Mouse (Mus musculus): ENCODE data around the gene Zc3hc1. TPM values are rescaled to one million over a fixed set of nuclear protein-coding genes. Genes with fewer than 3 reads are reported as not detected.

Zc3hc1 gene
- 51.0 and 80.3 TPM in 2 replicates for polyA plus RNA-seq (2012; ENCODE audit: insufficient read depth, low replicate concordance)

DNA sequence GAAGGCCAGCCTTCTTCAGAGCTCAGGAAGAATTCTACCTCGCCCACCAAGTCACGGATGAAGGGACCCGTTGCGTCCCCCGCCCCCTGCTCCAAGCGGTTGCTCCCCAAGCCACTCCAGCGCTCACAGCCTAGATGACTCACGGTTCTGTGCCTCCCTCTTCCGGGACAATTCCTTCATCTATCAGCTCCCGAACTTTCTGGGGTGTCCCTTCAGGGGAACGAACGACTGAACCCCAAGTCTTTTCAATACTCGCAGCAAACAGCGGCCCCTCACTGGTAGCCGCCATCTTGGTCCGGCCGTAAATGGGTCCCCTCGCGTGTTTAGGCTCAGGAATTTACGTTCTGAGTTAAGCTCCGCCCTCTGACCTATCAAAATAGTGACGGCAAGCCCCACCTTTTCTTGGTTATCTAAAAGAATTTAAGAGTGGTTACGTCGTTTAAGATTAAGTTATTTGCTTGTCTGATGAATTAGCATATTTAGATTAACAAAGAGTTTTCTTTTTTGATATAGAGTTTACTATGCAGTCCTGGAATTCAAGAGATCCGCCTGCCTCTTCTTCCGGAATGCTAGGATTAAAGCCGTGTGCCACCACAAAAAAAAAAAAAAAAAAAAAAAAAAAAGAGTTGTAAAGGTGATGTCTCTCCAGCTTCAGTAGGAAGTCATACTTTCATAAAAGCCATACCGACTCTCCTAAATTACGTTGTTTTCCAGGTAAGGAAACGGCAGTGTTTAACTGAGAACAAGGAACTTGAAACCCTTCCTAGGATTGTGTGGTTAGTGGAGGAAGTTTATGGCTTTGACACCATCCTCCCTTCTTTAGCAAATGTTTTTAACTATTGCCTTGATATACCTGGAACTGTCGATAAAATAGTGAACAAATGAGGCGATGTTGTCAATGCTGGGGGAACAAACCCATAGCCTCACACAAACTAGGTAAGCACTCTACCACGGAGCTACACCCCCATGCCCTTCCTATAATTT lies at the start of gene Zc3hc1:
Gene Zc3hc1 (minus strand): TSS at position 315 of the 984 bp plus-strand sequence.
- no peaks in the 10 kb centered on the region for H3K9me3 ChIP-seq
- TF ChIP-seq GATA1 (IDR thresholded peaks at IDR 0.05; ENCODE audit: borderline replicate concordance, low read length): no peak
- TF ChIP-seq FLI1 (IDR thresholded peaks at IDR 0.05; ENCODE audit: low read length): peak; percentile 34; the same call in 1 of the 2 replicates
- peaks cover 19% of the 10 kb centered on the region for H3K36me3 ChIP-seq (replicated peaks; ENCODE audit: low read length)
- peaks cover 21% of the 10 kb centered on the region for H3K4me1 ChIP-seq
- H3K27me3 ChIP-seq (replicated peaks): no peaks in the 10 kb centered on the region
- peak within 1 kb of the TSS; percentile 97 for H3K4me3 ChIP-seq (replicated peaks)

DNA sequence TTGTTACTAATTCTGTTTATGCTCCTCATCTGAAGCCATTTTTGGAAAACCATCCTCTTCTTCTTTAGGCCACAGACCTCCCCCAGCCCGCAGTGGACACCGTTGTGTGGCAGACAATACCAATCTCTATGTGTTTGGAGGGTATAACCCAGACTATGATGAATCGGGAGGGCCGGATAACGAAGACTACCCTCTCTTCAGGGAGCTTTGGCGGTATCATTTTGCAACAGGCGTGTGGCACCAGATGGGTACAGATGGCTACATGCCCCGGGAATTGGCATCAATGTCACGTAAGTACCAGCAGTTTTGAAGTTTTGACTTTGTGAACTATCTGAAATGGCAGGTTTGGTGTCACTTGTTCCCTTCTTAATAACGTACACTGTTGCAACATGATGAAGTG lies 48.7 kb upstream of the Zc3hc1 start:
- no peak for TF ChIP-seq GATA1 (IDR thresholded peaks at IDR 0.05; ENCODE audit: borderline replicate concordance, low read length)
- TF ChIP-seq FLI1 (IDR thresholded peaks at IDR 0.05; ENCODE audit: low read length): no peak

DNA sequence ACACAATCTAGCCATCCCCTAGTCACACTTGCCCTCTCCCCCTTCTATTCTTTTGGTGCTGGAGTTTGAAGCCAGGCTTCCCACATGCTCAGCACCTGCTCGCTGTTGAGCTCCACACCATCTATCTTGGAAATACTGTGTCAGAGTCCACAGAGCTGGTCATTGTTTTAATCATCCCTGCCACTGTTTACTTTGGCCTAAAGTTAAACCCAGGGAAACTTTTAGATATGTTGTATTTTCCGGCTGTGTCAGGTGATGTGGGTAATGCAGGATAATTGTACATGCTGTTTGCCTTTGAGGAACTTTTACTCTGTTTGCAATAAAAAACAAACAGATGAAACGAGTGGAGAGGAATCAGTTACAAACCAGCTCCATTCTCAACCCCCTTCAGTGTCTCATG lies 46.2 kb upstream of the Zc3hc1 start:
- Histone ChIP-seq H3K4me3 (replicated peaks) (no peak overlapping the region), H3K36me3 (replicated peaks; ENCODE audit: low read length) (peaks cover 41% of the 10 kb centered on the region), H3K27me3 (replicated peaks) (no peaks in the 10 kb centered on the region), H3K9me3 (no peaks in the 10 kb centered on the region), H3K4me1 (peaks cover 8% of the 10 kb centered on the region; the same call in 1 of the 2 replicates)
- TF ChIP-seq GATA1 (IDR thresholded peaks at IDR 0.05; ENCODE audit: borderline replicate concordance, low read length): no peak
- no peak for TF ChIP-seq FLI1 (IDR thresholded peaks at IDR 0.05; ENCODE audit: low read length)

More for the DNA sequence above, 48.7 kb upstream of the Zc3hc1 start:
- no peak overlapping the region for H3K4me3 ChIP-seq (replicated peaks)
- H3K4me1 ChIP-seq: peaks cover 8% of the 10 kb centered on the region; the same call in 1 of the 2 replicates
- no peaks in the 10 kb centered on the region for H3K9me3 ChIP-seq
- no peaks in the 10 kb centered on the region for H3K27me3 ChIP-seq (replicated peaks)
- H3K36me3 ChIP-seq (replicated peaks; ENCODE audit: low read length): peaks cover 59% of the 10 kb centered on the region

DNA sequence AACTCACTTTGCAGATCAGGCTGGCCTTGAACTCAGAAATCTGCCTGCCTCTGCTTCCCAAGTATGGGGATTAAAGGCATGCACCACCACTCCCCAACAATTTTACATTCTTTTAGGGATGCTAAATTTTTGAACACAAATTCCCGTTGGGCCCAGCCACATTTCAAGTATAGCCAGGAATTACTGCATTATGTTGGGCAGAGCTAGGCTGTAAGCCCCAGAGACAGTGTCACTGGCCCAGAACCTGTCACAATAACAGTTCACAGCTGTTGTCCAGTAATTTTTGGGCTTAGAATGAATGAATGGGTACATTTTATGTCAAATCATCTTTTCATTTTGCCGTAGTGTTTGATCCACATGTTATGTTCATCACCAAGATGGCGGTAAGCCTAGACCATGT lies 45.6 kb upstream of the Zc3hc1 start:
- no peaks in the 10 kb centered on the region for H3K9me3 ChIP-seq
- peaks cover 8% of the 10 kb centered on the region; the same call in 1 of the 2 replicates for H3K4me1 ChIP-seq
- peaks cover 36% of the 10 kb centered on the region for H3K36me3 ChIP-seq (replicated peaks; ENCODE audit: low read length)
- H3K27me3 ChIP-seq (replicated peaks): no peaks in the 10 kb centered on the region
- TF ChIP-seq FLI1 (IDR thresholded peaks at IDR 0.05; ENCODE audit: low read length) (no peak), GATA1 (IDR thresholded peaks at IDR 0.05; ENCODE audit: borderline replicate concordance, low read length) (no peak)
- H3K4me3 ChIP-seq (replicated peaks): no peak overlapping the region

DNA sequence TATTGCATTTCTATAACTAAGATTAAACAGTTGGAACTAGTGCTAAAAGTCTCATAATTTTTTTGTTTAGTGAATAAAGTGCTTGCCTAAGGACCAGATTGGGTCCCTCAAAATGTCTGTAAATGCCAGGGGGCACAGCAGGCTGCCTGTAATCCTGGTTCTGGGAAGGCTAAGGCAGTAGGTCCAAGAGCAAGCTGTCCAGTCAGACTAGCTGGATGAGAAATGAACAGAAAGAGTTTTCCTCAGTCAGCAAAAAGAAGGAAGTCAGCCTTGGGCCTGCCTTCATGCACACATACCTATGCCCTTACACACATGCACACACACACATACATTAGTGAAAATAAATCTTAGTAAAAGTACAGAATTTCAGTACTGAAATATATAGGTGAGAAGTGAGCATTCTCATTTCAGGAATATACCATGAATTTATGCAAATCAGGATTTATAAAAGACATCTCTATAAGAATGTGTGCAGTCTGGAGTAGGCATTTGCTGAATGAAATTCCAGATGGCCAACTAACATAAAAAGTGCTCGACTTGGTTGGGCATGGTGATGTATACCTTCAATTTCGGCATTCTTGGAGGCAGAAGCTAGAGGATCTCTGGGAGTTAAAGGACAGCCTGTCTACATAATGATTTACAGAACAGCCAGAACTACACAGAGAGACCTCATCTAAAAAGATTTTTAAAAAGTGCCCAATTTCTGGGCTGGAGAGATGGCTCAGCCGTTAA lies 41.8 kb upstream of the Zc3hc1 start:
- Histone ChIP-seq H3K27me3 (replicated peaks) (no peaks in the 10 kb centered on the region), H3K36me3 (replicated peaks; ENCODE audit: low read length) (peaks cover 22% of the 10 kb centered on the region), H3K4me3 (replicated peaks) (no peak overlapping the region), H3K9me3 (no peaks in the 10 kb centered on the region), H3K4me1 (peaks cover 7% of the 10 kb centered on the region; the same call in 1 of the 2 replicates)
- TF ChIP-seq GATA1 (IDR thresholded peaks at IDR 0.05; ENCODE audit: borderline replicate concordance, low read length): no peak
- TF ChIP-seq FLI1 (IDR thresholded peaks at IDR 0.05; ENCODE audit: low read length): no peak

DNA sequence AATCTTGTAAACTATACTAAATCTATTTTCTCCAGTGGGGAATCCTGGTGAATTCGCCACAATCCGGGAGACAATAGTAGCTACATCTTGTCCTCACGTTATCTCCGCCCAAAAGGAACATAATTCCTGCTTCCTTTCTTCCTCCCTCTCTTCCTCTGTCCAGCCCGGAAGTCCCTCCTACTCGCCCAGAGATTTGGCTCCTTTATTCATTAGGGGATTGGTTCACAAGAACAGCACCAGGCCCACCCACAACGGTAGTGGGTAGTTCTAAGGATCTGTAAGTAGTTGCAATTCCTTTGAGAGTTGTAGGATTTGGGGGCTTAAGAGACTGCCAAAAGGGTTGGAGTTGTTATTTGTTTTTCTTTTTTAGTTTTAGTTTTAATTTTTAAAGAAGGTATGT lies 26.0 kb upstream of the Zc3hc1 start:
- Histone ChIP-seq H3K4me3 (replicated peaks) (no peak overlapping the region), H3K9me3 (no peaks in the 10 kb centered on the region), H3K36me3 (replicated peaks; ENCODE audit: low read length) (peaks cover 41% of the 10 kb centered on the region), H3K27me3 (replicated peaks) (no peaks in the 10 kb centered on the region), H3K4me1 (peaks cover 5% of the 10 kb centered on the region)
- no peak for TF ChIP-seq FLI1 (IDR thresholded peaks at IDR 0.05; ENCODE audit: low read length)
- TF ChIP-seq GATA1 (IDR thresholded peaks at IDR 0.05; ENCODE audit: borderline replicate concordance, low read length): no peak

DNA sequence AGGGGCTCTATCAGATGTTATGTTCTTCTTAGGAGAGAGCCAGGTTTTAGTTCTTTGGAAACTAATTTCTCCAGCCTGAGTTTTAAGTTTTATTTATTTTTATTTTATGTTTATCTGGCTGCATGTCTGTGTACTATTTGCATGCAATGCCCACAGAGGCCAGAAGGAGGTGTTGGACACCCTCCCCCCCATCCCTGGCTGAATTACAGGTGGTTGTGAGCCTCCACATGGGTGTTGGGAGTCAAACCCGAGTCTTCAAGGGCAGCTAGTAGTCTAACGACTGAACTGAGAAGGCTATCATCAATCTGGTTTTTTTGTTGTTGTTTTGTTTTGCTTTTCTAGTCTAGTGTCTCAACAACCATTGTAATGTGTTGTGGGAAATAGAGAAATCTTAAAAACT lies 25.3 kb upstream of the Zc3hc1 start:
- Histone ChIP-seq H3K9me3 (no peaks in the 10 kb centered on the region), H3K4me1 (peaks cover 12% of the 10 kb centered on the region), H3K36me3 (replicated peaks; ENCODE audit: low read length) (peaks cover 37% of the 10 kb centered on the region), H3K4me3 (replicated peaks) (no peak overlapping the region), H3K27me3 (replicated peaks) (no peaks in the 10 kb centered on the region)
- TF ChIP-seq GATA1 (IDR thresholded peaks at IDR 0.05; ENCODE audit: borderline replicate concordance, low read length) (no peak), FLI1 (IDR thresholded peaks at IDR 0.05; ENCODE audit: low read length) (no peak)

DNA sequence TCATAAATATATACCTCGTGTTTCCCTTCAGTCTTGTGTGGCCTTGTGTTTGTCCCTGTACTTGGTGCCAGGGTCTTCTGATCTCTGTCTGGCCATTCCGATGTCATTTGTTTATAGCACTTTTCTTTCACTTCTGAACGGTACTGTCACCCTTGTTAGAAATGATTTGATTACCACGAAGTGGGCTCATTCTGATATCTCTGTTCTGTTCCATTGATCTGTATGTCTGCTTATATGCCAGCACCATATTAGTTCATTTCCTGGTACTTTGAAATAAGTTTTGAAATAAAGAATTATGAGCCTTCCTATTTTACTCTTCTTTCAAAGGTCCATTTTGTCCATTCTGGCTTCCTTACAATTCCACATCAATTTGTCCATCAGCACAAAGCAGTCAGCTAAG lies 20.5 kb upstream of the Zc3hc1 start:
- Histone ChIP-seq H3K27me3 (replicated peaks) (no peaks in the 10 kb centered on the region), H3K36me3 (replicated peaks; ENCODE audit: low read length) (peaks cover 19% of the 10 kb centered on the region), H3K4me1 (peaks cover 25% of the 10 kb centered on the region), H3K4me3 (replicated peaks) (no peak overlapping the region), H3K9me3 (no peaks in the 10 kb centered on the region)
- no peak for TF ChIP-seq GATA1 (IDR thresholded peaks at IDR 0.05; ENCODE audit: borderline replicate concordance, low read length)
- TF ChIP-seq FLI1 (IDR thresholded peaks at IDR 0.05; ENCODE audit: low read length): no peak

DNA sequence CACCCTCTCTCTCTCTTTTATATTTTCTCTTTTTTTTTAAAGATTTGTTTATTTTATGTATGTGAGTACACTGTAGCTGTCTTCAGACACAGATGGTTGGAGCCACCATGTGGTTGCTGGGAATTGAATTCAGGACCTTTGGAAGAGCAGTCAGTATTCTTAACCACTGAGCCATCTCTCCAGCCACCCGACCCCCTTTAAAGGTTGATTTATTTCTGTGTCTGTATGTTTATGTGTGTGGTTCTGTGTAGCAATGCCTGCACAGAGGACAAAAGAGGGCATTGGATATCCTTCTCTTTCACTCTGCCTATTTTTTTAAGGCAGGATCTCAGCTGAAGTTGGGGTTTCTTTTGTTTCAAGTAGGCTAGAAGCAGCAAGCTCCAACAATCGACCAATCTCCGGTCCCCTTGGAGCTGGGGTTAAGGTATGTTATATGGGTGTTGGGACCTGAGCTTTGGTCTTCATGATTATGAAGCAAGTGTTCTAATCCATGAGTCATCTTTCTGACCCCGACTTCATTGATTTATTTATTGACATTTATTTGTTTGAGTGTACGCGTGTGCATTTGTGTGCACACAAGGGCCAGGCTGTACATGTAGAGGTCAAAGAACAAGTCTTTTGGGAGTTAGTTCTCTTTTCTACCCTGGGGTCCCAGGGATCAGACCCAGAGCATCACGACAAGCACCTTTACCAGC lies 18.7 kb upstream of the Zc3hc1 start:
- peaks cover 30% of the 10 kb centered on the region for H3K4me1 ChIP-seq
- no peaks in the 10 kb centered on the region for H3K27me3 ChIP-seq (replicated peaks)
- peaks cover 15% of the 10 kb centered on the region for H3K36me3 ChIP-seq (replicated peaks; ENCODE audit: low read length)
- H3K4me3 ChIP-seq (replicated peaks): no peak overlapping the region
- no peaks in the 10 kb centered on the region for H3K9me3 ChIP-seq
- no peak for TF ChIP-seq GATA1 (IDR thresholded peaks at IDR 0.05; ENCODE audit: borderline replicate concordance, low read length)
- no peak for TF ChIP-seq FLI1 (IDR thresholded peaks at IDR 0.05; ENCODE audit: low read length)

All from megakaryocyte, embryonic 14.5 days (primary cell).